In the genomic region with DNA sequence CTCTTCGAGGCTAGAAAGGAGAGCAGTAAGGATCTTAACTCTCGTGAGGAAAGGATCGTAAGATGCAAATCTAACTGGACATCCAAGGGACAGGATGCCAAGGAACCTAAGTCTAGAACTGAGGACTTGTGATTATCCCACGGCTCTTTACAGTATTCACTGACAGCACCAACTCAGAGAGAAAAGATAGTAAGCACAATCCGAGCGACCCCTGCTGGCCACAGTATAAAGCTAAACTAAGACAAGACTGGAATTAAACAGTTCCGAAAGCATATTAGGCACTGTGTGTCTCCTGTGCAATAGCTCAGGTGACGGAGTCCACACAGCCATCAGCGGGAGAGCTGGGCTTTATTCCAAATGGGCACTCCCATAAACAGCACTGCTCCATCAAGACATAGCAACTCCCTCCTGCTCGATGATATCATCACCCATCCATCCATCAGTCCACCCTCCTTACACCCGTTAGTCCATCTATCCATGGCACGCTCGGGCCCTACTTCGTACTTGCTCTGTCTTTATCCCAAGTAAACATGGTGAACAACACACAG, we compare ENCODE assay signal across 9 mouse cellular contexts. TPM values are rescaled to one million over a fixed set of nuclear protein-coding genes. Genes with fewer than 3 reads are reported as not detected.
A peak's percentile ranks its signal among the peaks of the same experiment; 100 is the strongest.
DNase-seq lines count a peak whose midpoint lies in the region; ATAC-seq and TF ChIP-seq lines count a peak whose summit lies in the region.
"Had no signal": no experiment of that assay in that cellular context is flagged by ENCODE, and none has a peak within 500 bp of the region (broad histone marks: within the 10 kb centered on the region; RNA-seq: fewer than 3 reads in every experiment).

No protein-coding gene starts in this region.

- WGBS in forebrain, embryonic 10.5 days: 60% methylated on average over 14 of the region's 14 CpGs
- WGBS in forebrain, embryonic 13.5 days: 57% methylated on average over 14 of the region's 14 CpGs
- 42% methylated on average over 14 of the region's 14 CpGs for WGBS in heart, adult 2 months
- 64% methylated on average over 14 of the region's 14 CpGs for WGBS in spleen, adult 2 months

- no peak for TF ChIP-seq POLR2A in heart, adult 2 months (IDR thresholded peaks at IDR 0.05; ENCODE audit: insufficient read depth, low read depth, low read length)
- no peak for TF ChIP-seq POLR2A in spleen, adult 2 months (IDR thresholded peaks at IDR 0.05; ENCODE audit: low read depth, low read length)

- H3K4me3 ChIP-seq in forebrain, embryonic 10.5 days: no peak overlapping the region
- H3K4me3 ChIP-seq in forebrain, embryonic 13.5 days: no peak overlapping the region
- H3K4me3 ChIP-seq in heart, adult 2 months: no peak overlapping the region
- no peak overlapping the region for H3K4me3 ChIP-seq in spleen, adult 2 months (ENCODE audit: extremely low read depth, insufficient read depth, insufficient read length)
- H3K4me3 ChIP-seq: lung, embryonic 15.5 days had no signal

- no peaks in the 10 kb centered on the region for H3K9me3 ChIP-seq in forebrain, embryonic 10.5 days
- H3K9me3 ChIP-seq in forebrain, embryonic 13.5 days (replicated peaks): no peaks in the 10 kb centered on the region
- H3K9me3 ChIP-seq: lung, embryonic 15.5 days had no signal

- no peak for ATAC-seq in forebrain, embryonic 13.5 days

- H3K4me2 ChIP-seq in forebrain, embryonic 13.5 days: no peak overlapping the region
- H3K4me2 ChIP-seq: lung, embryonic 15.5 days had no signal

- H3K27me3 ChIP-seq in forebrain, embryonic 10.5 days (ENCODE audit: poor library complexity, severe bottlenecking): no peaks in the 10 kb centered on the region
- no peaks in the 10 kb centered on the region for H3K27me3 ChIP-seq in forebrain, embryonic 13.5 days
- no peaks in the 10 kb centered on the region for H3K27me3 ChIP-seq in heart, adult 2 months (ENCODE audit: control insufficient read depth, insufficient read depth, low read length)
- no peaks in the 10 kb centered on the region for H3K27me3 ChIP-seq in spleen, adult 2 months (ENCODE audit: control insufficient read depth, insufficient read depth, low read length)
- H3K27me3 ChIP-seq: lung, embryonic 15.5 days had no signal

- no peak overlapping the region for H3K27ac ChIP-seq in forebrain, embryonic 10.5 days
- H3K27ac ChIP-seq in forebrain, embryonic 13.5 days: no peak overlapping the region
- no peak overlapping the region for H3K27ac ChIP-seq in heart, adult 2 months
- no peak overlapping the region for H3K27ac ChIP-seq in spleen, adult 2 months (ENCODE audit: insufficient read depth, low read length)
- H3K27ac ChIP-seq: lung, embryonic 15.5 days had no signal

- peak; percentile 91 for TF ChIP-seq CTCF in heart, adult 2 months (IDR thresholded peaks at IDR 0.05)
- no peak for TF ChIP-seq CTCF in spleen, adult 2 months (IDR thresholded peaks at IDR 0.05; ENCODE audit: extremely low read depth, insufficient read depth, insufficient read length, insufficient replicate concordance)

- no peak overlapping the region for H3K9ac ChIP-seq in forebrain, embryonic 13.5 days
- no peak overlapping the region for H3K9ac ChIP-seq in heart, adult 2 months (ENCODE audit: low read depth, low read length)
- H3K9ac ChIP-seq: lung, embryonic 15.5 days had no signal

- no peak for TF ChIP-seq EP300 in heart, adult 2 months (IDR thresholded peaks at IDR 0.05; ENCODE audit: insufficient read depth, low read depth, low read length)

- H3K4me1 ChIP-seq in forebrain, embryonic 10.5 days: peaks cover 11% of the 10 kb centered on the region
- peaks cover 9% of the 10 kb centered on the region for H3K4me1 ChIP-seq in forebrain, embryonic 13.5 days
- H3K4me1 ChIP-seq in heart, adult 2 months (ENCODE audit: control insufficient read depth, insufficient read depth, low read length): peaks cover 2% of the 10 kb centered on the region
- H3K4me1 ChIP-seq in spleen, adult 2 months (ENCODE audit: control insufficient read depth, insufficient read depth, insufficient read length): no peaks in the 10 kb centered on the region; the same call in 1 of the 2 replicates

- H3K36me3 ChIP-seq in forebrain, embryonic 10.5 days (replicated peaks): no peaks in the 10 kb centered on the region
- no peaks in the 10 kb centered on the region for H3K36me3 ChIP-seq in forebrain, embryonic 13.5 days (ENCODE audit: poor library complexity, severe bottlenecking)
- no peaks in the 10 kb centered on the region for H3K36me3 ChIP-seq in heart, adult 2 months (ENCODE audit: control insufficient read depth, insufficient read depth, low read length)
- H3K36me3 ChIP-seq in spleen, adult 2 months (ENCODE audit: control insufficient read depth, insufficient read depth, low read length): peaks cover 3% of the 10 kb centered on the region; the same call in 1 of the 2 replicates
- H3K36me3 ChIP-seq: lung, embryonic 15.5 days had no signal

- DNase-seq in forebrain, embryonic 10.5 days (ENCODE audit: extremely low spot score, low spot score): peak; percentile 63
- peak; percentile 78 for DNase-seq in R1 (ENCODE audit: low read depth, low spot score)
- DNase-seq in cerebellum, postnatal 25 days: peak; percentile 73 to 86
- peak; percentile 74 to 82 for DNase-seq in heart, adult 2 months
- DNase-seq in layer of hippocampus, adult 9-11 months: peak; percentile 74
- DNase-seq in lung, postnatal 36 days: peak; percentile 90
- DNase-seq in spleen, adult 2 months (ENCODE audit: low read depth in 1 of 2, low spot score in 2 of 2): peak; percentile 32 to 64

- no peaks in the 10 kb centered on the region for H3K79me2 ChIP-seq in heart, adult 2 months (replicated peaks; ENCODE audit: control insufficient read depth, insufficient read depth, low read length)

- intact Hi-C loops in heart, adult 2 months (cut with DNase I): loop anchor here (1.0 to 10.0 kb wide), 3 partner anchors 73 to 210 kb away; no protein-coding TSS in a partner anchor

RNA-seq across cellular contexts. Expression of a gene that starts 5.2 kb away (rescaled TPM):
- polyA plus RNA-seq in forebrain, embryonic 10.5 days (2016; fragmentation: Nextera tagmentation; extraction: Ambion mirVana): 56.2 and 56.4 TPM in 2 replicates
- polyA plus RNA-seq in forebrain, embryonic 13.5 days (2015; fragmentation: Nextera tagmentation; extraction: Ambion mirVana): 33.3 and 38.3 TPM in 2 replicates
- 10 to 100 TPM; 12.4 to 13.9 TPM for total RNA-seq in heart, adult 2 months (2021)
- 2.1 and 4.6 TPM in 2 replicates for polyA plus RNA-seq in heart, adult 2 months (2012; rRNA removed)
- polyA plus RNA-seq in spleen, adult 2 months (2012; rRNA removed): 1.5 and 2.3 TPM in 2 replicates

RNA-seq across cellular contexts. Expression of a gene that starts 5.5 kb away (rescaled TPM):
- 4.5 and 5.1 TPM in 2 replicates for polyA plus RNA-seq in forebrain, embryonic 10.5 days (2016; fragmentation: Nextera tagmentation; extraction: Ambion mirVana)
- polyA plus RNA-seq in forebrain, embryonic 13.5 days (2015; fragmentation: Nextera tagmentation; extraction: Ambion mirVana): 3.3 and 4.6 TPM in 2 replicates
- 10 to 100 TPM; 26.6 to 32.1 TPM for total RNA-seq in heart, adult 2 months (2021)
- 34.5 and 37.3 TPM in 2 replicates for polyA plus RNA-seq in heart, adult 2 months (2012; rRNA removed)
- polyA plus RNA-seq in spleen, adult 2 months (2012; rRNA removed): 11.6 and 16.4 TPM in 2 replicates
